ENCODE assay signal across 11 mouse cellular contexts in genomic region chr14:57529086-57529785, GRCm38 (mm10). TPM values are rescaled to one million over a fixed set of nuclear protein-coding genes. Genes with fewer than 3 reads are reported as not detected.
A peak's percentile ranks its signal among the peaks of the same experiment; 100 is the strongest.
DNase-seq lines count a peak whose midpoint lies in the region; ATAC-seq and TF ChIP-seq lines count a peak whose summit lies in the region.
"Had no signal": no experiment of that assay in that cellular context is flagged by ENCODE, and none has a peak within 500 bp of the region (broad histone marks: within the 10 kb centered on the region; RNA-seq: fewer than 3 reads in every experiment).

No protein-coding gene starts in this region.

- intact Hi-C loops in gastrocnemius, postnatal 14 days (cut with DNase I; ENCODE audit: low total_unique reads): loop anchor here (10.0 kb wide), 1 partner anchor 104 kb away; the partner anchor contains the start of gene Ift88

- H3K9me3 ChIP-seq in forebrain, embryonic 13.5 days (replicated peaks): no peaks in the 10 kb centered on the region

- H3K27me3 ChIP-seq in forebrain, embryonic 13.5 days: peaks cover 24% of the 10 kb centered on the region; the same call in 1 of the 2 replicates

- no peak for TF ChIP-seq CTCF in layer of hippocampus, adult 2 months (conservative IDR thresholded peaks at IDR 0.05)

- H3K4me3 ChIP-seq in layer of hippocampus, adult 2 months: no peak overlapping the region
- H3K4me3 ChIP-seq in forebrain, embryonic 13.5 days: no peak overlapping the region
- H3K4me3 ChIP-seq: erythroblast, embryonic 14.5 days had no signal

- no peaks in the 10 kb centered on the region for H3K36me3 ChIP-seq in forebrain, embryonic 13.5 days (ENCODE audit: poor library complexity, severe bottlenecking)

- peak overlapping the region; percentile 74 for H3K27ac ChIP-seq in layer of hippocampus, adult 2 months
- no peak overlapping the region for H3K27ac ChIP-seq in forebrain, embryonic 13.5 days
- H3K27ac ChIP-seq: macrophage had no signal

- H3K4me2 ChIP-seq in forebrain, embryonic 13.5 days: no peak overlapping the region

- no peak overlapping the region for H3K9ac ChIP-seq in forebrain, embryonic 13.5 days

- WGBS in forebrain, embryonic 13.5 days: 52% methylated on average over 10 of the region's 10 CpGs

- ATAC-seq in megakaryocyte progenitor cell, adult 5-6 weeks (replicated peaks; ENCODE audit: poor library complexity): peak; percentile 23
- ATAC-seq in forebrain, embryonic 13.5 days: no peak

- H3K4me1 ChIP-seq in forebrain, embryonic 13.5 days: peaks cover 25% of the 10 kb centered on the region

- DNase-seq in layer of hippocampus, adult 2 months (ENCODE audit: low spot score in 2 of 2): peak; percentile 48 to 55
- DNase-seq in layer of hippocampus, adult 9-10 months (ENCODE audit: low spot score): no peak
- peak; percentile 64 for DNase-seq in Muller cell, postnatal 12 days (ENCODE audit: inconsistent ontology term)
- peak; percentile 54 for DNase-seq in gastrocnemius, postnatal 14 days
- DNase-seq in thymus, postnatal 0 days (ENCODE audit: low spot score): no peak
- DNase-seq in spleen, adult 12 weeks (ENCODE audit: low spot score): no peak
- DNase-seq: kidney, adult 18-20 months had no signal

RNA-seq across cellular contexts. Expression of gene Il17d, which starts 4.7 kb away (rescaled TPM):
- total RNA-seq in layer of hippocampus, adult 2 months (2021): 10 to 100 TPM; 11.2 to 12.3 TPM
- total RNA-seq in gastrocnemius, postnatal 14 days (2021): 1 to 10 TPM; 4.8 to 6.4 TPM
- total RNA-seq in megakaryocyte progenitor cell, adult 5-6 weeks (2015): not detected in 2 replicates
- 0.17 TPM in 1 of 2 replicates, not detected in the other for total RNA-seq in megakaryocyte progenitor cell, adult 5-6 weeks (2017)
- 1.7 and 2.7 TPM in 2 replicates for polyA plus RNA-seq in forebrain, embryonic 13.5 days (2015; fragmentation: Nextera tagmentation; extraction: Ambion mirVana)
- polyA plus RNA-seq in thymus, postnatal 0 days (2015; fragmentation: Nextera tagmentation; extraction: Ambion mirVana): 1.2 and 1.4 TPM in 2 replicates
- polyA plus RNA-seq: erythroblast, embryonic 14.5 days; macrophage had no signal

RNA-seq across cellular contexts. Expression of gene Eef1akmt1, which starts 42.2 kb away (rescaled TPM):
- 10 to 100 TPM; 30.9 to 33.4 TPM for total RNA-seq in layer of hippocampus, adult 2 months (2021)
- total RNA-seq in gastrocnemius, postnatal 14 days (2021): 10 to 100 TPM; 21.9 to 31.0 TPM
- total RNA-seq in megakaryocyte progenitor cell, adult 5-6 weeks (2015): 43.6 and 49.5 TPM in 2 replicates
- total RNA-seq in megakaryocyte progenitor cell, adult 5-6 weeks (2017): 14.0 and 24.2 TPM in 2 replicates
- polyA plus RNA-seq in forebrain, embryonic 13.5 days (2015; fragmentation: Nextera tagmentation; extraction: Ambion mirVana): 98.6 and 104 TPM in 2 replicates
- polyA plus RNA-seq in thymus, postnatal 0 days (2015; fragmentation: Nextera tagmentation; extraction: Ambion mirVana): 100 and 117 TPM in 2 replicates

Comparison
In these comparisons a context has a peak if more than half of its experiments do, and no peak if none do; other contexts are left out.
1. DNase-seq: peak in layer of hippocampus, adult 2 months (2 of 2), Muller cell, postnatal 12 days (single experiment) and gastrocnemius, postnatal 14 days (single experiment); none in layer of hippocampus, adult 9-10 months (single experiment), thymus, postnatal 0 days (single experiment) and spleen, adult 12 weeks (single experiment).
2. RNA of gene Il17d, which starts 4.7 kb away (total RNA-seq): 11.2 to 12.3 TPM in layer of hippocampus, adult 2 months and 4.8 to 6.4 TPM in gastrocnemius, postnatal 14 days; 0.17 TPM in megakaryocyte progenitor cell, adult 5-6 weeks; every median in the first group is over 4 times any median in the second.